Mouse (Mus musculus): ENCODE data around the gene Cep350. TPM values are rescaled to one million over a fixed set of nuclear protein-coding genes. Genes with fewer than 3 reads are reported as not detected.

Cep350 gene
- total RNA-seq (2021), result 10 to 100 TPM; 35.4 to 37.7 TPM

- peak; percentile 98 for DNase-seq
Measured at GRCm38 (mm10) chr1:155973068-155973718, at the start of gene Cep350. TSS of gene Cep350 (minus strand) at chr1:155973255.

GRCm38 (mm10) chr1:156020402-156020801 is 47.3 kb upstream of the Cep350 start:
- DNase-seq, result no peak

- no peak for DNase-seq
Measured at GRCm38 (mm10) chr1:156019800-156020199, 46.7 kb upstream of the Cep350 start.

DNA sequence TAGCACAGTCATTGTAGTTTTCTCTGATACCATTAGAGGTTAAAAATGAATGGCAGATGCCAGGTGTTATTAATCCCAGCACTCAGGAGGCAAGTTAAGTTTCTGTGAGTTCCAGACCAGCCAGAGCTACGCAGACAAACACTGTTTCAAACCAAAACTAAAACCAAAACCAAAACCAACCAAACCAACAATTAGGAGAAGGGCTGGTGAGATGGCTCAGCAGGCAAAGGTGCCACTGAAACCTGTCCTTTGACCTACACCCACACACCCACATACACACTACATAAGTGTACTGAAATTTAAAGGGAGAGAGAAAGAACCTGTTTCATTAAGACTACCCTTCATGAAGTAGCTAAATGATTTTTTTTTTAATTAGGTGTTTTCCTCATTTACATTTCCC is 35.9 kb upstream of the Cep350 start:
- no peak for DNase-seq

- DNase-seq, result no peak
Measured at GRCm38 (mm10) chr1:156005906-156006305, 32.9 kb upstream of the Cep350 start.

- DNase-seq, result peak; percentile 11
Measured at GRCm38 (mm10) chr1:156003201-156003935, 30.3 kb upstream of the Cep350 start.

DNA sequence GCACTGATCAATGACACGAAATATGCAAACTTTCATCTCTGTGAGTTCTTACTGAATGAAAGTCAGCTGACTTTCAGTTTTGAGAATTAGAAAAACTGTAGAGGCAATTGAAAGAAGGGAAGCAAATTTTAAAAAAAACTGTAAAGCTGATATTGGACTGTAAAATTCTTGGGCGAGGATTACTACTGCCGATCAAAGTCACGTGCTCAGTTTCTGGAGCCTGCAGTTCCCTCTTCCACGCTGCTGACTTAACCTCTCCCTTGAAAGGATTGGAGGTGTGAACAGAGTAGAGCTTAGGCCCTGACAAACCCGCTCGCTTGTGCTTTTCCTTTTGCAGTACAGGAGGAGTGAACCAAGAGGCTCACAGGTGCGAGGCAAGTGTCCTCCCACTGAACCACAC is 29.3 kb upstream of the Cep350 start:
- no peak for DNase-seq

DNA sequence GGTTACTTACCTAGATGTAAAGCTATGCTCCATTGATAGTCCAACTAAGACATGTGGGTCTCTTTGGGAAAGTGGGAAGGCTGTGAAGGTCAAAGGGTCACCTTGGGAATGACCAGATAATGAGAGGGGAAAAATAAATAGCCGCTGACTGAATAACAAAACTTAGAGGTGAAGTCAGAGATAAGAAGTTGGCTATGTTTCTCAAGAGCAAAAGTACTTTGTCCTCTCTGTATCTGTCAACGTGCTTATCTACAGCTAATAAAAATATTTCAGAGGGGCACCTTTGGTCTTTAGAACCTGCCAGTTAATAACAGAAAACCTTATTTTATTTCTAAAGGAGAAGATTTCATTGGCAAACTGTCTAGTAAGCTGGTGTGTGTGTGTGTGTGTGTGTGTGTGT is 22.6 kb upstream of the Cep350 start:
- DNase-seq, result no peak

DNA sequence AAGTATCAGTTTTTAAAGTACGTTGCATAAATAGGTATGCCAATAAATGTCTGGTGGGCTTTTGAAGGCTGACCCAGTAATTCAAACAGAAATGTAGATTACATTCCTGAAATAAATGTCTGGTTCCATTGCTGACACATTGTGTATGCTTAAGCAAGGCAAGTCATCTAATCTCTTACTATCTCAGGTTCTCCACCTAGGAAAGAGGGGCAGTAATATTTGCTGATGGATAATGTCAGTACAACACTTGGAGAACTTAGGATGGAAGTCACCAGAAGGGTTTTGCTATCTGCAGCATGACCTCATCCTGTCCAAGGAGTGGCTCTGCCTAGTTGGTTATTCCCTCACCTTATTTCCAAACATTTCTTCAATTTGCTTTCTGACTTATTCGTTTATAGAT is 21.5 kb upstream of the Cep350 start:
- no peak for DNase-seq

DNA sequence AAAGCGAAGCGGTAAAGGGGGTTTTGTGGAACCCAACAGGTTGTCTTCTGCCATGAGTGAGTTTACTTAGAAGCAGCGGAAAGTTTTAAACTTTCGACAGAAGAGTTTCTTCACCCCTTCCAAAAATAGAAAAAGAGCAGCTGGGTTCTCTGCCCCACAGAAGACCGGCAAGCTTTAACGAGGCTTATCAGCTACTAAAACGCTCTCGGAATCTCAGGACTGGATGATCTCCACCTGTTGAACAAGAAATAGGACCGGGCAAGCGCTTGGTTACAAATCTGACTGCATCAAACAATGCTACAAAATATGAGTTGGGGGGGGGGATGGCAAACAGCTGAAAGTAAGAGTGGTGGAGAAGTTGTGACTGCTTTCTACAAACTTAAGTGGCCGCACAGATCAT is 17.3 kb upstream of the Cep350 start:
- DNase-seq, result no peak

DNA sequence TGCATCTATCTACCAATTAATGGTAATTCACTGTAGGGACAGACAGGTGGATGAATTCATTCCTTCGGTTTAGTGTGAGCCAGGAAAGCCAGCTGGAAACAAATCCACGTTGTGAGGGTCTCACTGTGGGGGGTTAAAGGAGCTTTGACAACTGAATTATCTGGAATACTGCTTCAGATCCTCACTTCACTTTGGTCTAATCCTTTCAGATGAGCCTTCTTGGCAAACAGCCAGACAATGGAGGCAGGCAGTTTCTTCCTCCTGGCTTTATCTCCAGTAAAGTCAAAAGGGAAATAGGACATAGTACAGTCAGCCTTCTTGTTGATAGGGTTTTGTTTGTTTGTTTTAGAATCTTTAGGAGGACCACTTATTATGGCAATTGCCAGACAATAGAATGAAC is 16.3 kb upstream of the Cep350 start:
- peak; percentile 21 for DNase-seq

GRCm38 (mm10) chr1:155987625-155988024 is 14.6 kb upstream of the Cep350 start:
- DNase-seq, result no peak

GRCm38 (mm10) chr1:155974931-155975330 is 1.9 kb upstream of the Cep350 start:
- no peak for DNase-seq

DNA sequence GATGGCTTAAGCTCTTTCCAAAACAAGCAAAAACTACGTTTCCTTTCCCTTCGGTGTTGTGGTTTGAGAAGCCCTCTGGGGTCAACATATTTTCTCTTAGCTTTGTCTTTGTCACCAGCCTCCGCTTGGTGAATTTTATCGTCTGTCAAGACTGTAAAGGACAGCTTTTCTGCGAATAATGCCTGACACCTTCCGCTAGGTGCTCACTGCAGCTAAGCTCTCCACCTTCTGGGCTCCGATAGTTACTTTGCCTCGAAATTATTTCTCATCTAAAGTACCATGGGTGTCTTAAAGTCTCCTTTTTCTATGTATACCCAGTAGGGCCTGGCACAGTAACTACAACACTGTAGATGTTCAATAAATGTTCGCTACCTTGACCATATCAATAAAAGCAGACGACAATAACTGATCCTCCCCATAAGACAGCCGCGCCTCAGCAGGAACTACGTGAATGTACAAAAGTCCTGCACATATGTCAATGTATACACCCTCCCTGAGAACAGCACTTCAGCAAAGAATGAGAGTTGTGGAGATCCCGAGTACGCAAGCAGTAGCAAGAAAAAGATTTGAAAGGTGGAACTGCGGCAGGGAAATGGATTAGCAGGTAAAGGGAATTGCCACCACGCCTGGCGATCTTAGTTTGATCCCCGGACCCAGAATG is 794 bp upstream of the Cep350 start:
- no peak for DNase-seq

GRCm38 (mm10) chr1:155972146-155973067 is 648 bp downstream of the Cep350 start:
- DNase-seq, result no peak

GRCm38 (mm10) chr1:155949170-155949569 is 23.9 kb downstream of the Cep350 start:
- no peak for DNase-seq

DNA sequence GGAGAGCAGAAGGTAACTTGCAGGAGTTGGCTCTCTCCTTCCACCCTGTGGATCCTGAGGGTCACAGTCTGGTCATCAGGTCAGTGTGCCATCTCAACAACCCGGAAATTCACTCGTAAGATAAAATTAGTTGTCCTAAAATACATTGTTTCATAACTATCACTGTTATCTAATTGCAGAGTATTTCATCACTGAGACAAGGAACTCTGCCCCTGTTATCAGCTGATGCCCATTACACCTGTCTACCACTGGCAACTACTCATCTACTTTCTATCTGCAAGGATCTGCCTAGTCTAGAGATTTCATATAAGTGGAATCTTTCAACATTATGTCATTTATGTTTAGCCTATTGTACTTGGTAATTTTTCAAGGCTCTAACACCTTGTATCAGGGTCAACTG is 28.7 kb downstream of the Cep350 start:
- no peak for DNase-seq

DNA sequence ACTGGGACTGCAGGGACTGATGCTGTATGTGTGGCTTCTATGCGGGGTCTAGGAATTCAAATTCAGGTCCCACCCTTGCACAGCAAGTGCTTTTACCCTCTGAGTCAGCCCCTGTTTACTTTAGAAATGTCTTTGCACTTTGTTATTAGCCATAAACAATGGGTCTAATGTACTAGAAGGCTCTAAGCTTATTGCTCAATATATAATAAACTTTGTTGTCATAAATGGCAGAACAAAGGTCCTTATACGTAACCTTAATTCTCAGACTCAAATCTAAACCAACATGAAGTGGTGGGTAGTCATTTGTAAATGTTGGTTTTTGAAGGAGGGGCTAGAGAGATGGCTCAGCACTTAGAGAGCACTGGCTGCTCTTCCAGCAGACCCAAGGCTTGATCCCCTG is 35.6 kb downstream of the Cep350 start:
- no peak for DNase-seq

DNA sequence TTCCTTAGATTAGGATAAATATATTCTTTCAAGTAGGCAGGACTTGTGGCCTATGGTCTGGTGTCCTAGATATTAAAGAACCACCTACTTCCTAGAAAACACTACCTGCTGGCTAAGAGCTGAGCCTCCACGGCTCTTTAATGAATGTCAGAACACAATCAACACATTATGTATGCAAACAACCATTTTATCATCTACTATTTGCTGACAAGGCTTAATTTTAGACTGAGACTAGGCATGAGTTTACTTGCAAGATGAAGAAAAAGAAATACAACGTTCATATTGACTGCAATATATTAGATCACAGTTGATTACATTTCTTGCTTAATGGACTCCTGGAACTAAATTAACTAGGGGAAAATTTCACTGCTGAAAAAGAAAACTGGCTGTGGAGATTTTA is 38.4 kb downstream of the Cep350 start:
- no peak for DNase-seq

GRCm38 (mm10) chr1:155903561-155903960 is 69.5 kb downstream of the Cep350 start:
- DNase-seq, result no peak

DNA sequence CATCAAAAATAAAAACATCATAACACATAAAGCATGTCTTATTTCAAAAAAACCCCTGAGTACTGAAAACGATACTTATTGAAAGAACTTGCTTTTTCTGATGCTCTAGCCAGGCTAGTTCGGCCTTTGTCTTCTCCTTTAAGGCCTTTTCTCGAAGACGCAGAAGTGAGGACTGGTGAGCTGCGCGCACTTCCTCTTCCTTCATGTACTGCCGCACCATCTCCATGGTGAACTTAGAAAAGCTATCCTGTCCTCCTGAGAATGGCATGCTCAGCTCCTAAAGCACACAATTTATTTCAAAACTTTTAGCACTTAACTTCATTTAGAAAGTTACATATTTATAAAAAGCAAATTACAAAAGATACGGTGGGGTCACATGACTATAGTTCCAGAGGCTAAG is 71.7 kb downstream of the Cep350 start:
- no peak for DNase-seq

GRCm38 (mm10) chr1:155894382-155894781 is 78.7 kb downstream of the Cep350 start:
- DNase-seq, result no peak

- DNase-seq, result no peak
Measured at GRCm38 (mm10) chr1:155886846-155887245, 86.2 kb downstream of the Cep350 start.
